Mouse (Mus musculus) heart, postnatal 10 days (tissue): ENCODE measurements around the gene Rasl2-9. TPM values are rescaled to one million over a fixed set of nuclear protein-coding genes. Genes with fewer than 3 reads are reported as not detected.
"Not testable (repeated sequence)": the region's sequence is repeated elsewhere in the genome, so short reads cannot be mapped to it uniquely, and the experiment has no call there.

Experiments
- DNase-seq, 2 experiments: peaks; one replicate each; pipeline ENCODE4 v3.0.0; 2021
- intact Hi-C: fragments of 180-260 bp; cut with DNase I; formaldehyde crosslinking; loops from one replicate; pipeline ENCODE4 v1.15.1; 2025
- total RNA-seq, 2 experiments: library from RNA; stranded (reverse); gene quantifications; 2 replicates each; pipeline ENCODE4 v1.2.3; 2021

Rasl2-9 gene
- total RNA-seq = 1 to 10 TPM; 4.1 to 4.9 TPM

- peak; percentile 88 to 90 for DNase-seq
- intact Hi-C loops = loop anchor here (2.0 to 5.0 kb wide), 3 partner anchors 45 to 183 kb away; partner anchors contain the start of gene Epn1
These were observed at the start of gene Rasl2-9 for GRCm38 (mm10) chr7:5125549-5126406. Gene Rasl2-9, minus strand, starts transcription at chr7:5125950.

GRCm38 (mm10) chr7:5149570-5149969 is 23.8 kb upstream of the Rasl2-9 start, which contains the start of gene Vmn1r55:
Gene Vmn1r55, minus strand, starts transcription at chr7:5149670.
- intact Hi-C loops, DNase-seq: not testable (repeated sequence)

- intact Hi-C loops = loop anchor here (2.0 to 5.0 kb wide), 2 partner anchors 44 to 183 kb away; partner anchors contain the start of gene Epn1
- DNase-seq = peak; percentile 53 to 60
These were observed 672 bp downstream of the Rasl2-9 start for GRCm38 (mm10) chr7:5125078-5125477.

GRCm38 (mm10) chr7:5116850-5117249 is 8.9 kb downstream of the Rasl2-9 start, which contains the start of gene Rfpl4:
Gene Rfpl4, minus strand, starts transcription at chr7:5116950.
- no peak for DNase-seq
- intact Hi-C loops = no loop called here

- intact Hi-C loops = no loop called here
- DNase-seq = no peak
These were observed 13.0 kb downstream of the Rasl2-9 start for GRCm38 (mm10) chr7:5112701-5113100.

- DNase-seq = no peak
- intact Hi-C loops = no loop called here
These were observed 16.4 kb downstream of the Rasl2-9 start for GRCm38 (mm10) chr7:5109301-5109700.

GRCm38 (mm10) chr7:5108272-5108671 is 17.5 kb downstream of the Rasl2-9 start:
- DNase-seq = no peak
- intact Hi-C loops = no loop called here

GRCm38 (mm10) chr7:5102564-5102963 is 23.2 kb downstream of the Rasl2-9 start:
- intact Hi-C loops = no loop called here
- no peak for DNase-seq

GRCm38 (mm10) chr7:5101066-5101663 is 24.6 kb downstream of the Rasl2-9 start:
- DNase-seq = no peak
- intact Hi-C loops = no loop called here

- intact Hi-C loops = no loop called here
- no peak for DNase-seq
These were observed 26.0 kb downstream of the Rasl2-9 start for GRCm38 (mm10) chr7:5099796-5100195.

GRCm38 (mm10) chr7:5098769-5099168 is 27.0 kb downstream of the Rasl2-9 start:
- DNase-seq = no peak
- intact Hi-C loops = no loop called here

- intact Hi-C loops = no loop called here
- peak; percentile 47 to 53 for DNase-seq
These were observed 32.8 kb downstream of the Rasl2-9 start for GRCm38 (mm10) chr7:5092831-5093510.

- intact Hi-C loops = no loop called here
- DNase-seq = no peak
These were observed 33.4 kb downstream of the Rasl2-9 start for GRCm38 (mm10) chr7:5092381-5092780.

GRCm38 (mm10) chr7:5091008-5091728 is 34.6 kb downstream of the Rasl2-9 start:
- intact Hi-C loops = no loop called here
- DNase-seq = no peak

- intact Hi-C loops = no loop called here
- DNase-seq = no peak
These were observed 35.9 kb downstream of the Rasl2-9 start for GRCm38 (mm10) chr7:5089853-5090252.

GRCm38 (mm10) chr7:5087886-5088285 is 37.9 kb downstream of the Rasl2-9 start:
- intact Hi-C loops = no loop called here

GRCm38 (mm10) chr7:5086921-5087440 is 38.8 kb downstream of the Rasl2-9 start:
- DNase-seq = peak in 1 of 2 experiments; percentile 38
- intact Hi-C loops = no loop called here

More at GRCm38 (mm10) chr7:5087886-5088285, 37.9 kb downstream of the Rasl2-9 start:
- no peak for DNase-seq

- intact Hi-C loops = no loop called here
- DNase-seq = no peak
These were observed 40.2 kb downstream of the Rasl2-9 start for GRCm38 (mm10) chr7:5085512-5085911.

- DNase-seq = no peak
- intact Hi-C loops = loop anchor here (5.0 kb wide), 1 partner anchor 1089 kb away; the partner anchor contains the start of gene Zfp444
These were observed 42.2 kb downstream of the Rasl2-9 start for GRCm38 (mm10) chr7:5083325-5084105.
